Mouse (Mus musculus) frontal cortex, postnatal 25 days (tissue): ENCODE data around the gene Efcab12.
"Not testable (repeated sequence)": the region's sequence is repeated elsewhere in the genome, so short reads cannot be mapped to it uniquely, and the experiment has no call there.

Experiments
- DNase-seq, 2 experiments: peaks; one replicate each; pipeline ENCODE4 v3.0.0; 2022; ENCODE audit warnings: low spot score in 2 of 2

Gene Efcab12

DNA sequence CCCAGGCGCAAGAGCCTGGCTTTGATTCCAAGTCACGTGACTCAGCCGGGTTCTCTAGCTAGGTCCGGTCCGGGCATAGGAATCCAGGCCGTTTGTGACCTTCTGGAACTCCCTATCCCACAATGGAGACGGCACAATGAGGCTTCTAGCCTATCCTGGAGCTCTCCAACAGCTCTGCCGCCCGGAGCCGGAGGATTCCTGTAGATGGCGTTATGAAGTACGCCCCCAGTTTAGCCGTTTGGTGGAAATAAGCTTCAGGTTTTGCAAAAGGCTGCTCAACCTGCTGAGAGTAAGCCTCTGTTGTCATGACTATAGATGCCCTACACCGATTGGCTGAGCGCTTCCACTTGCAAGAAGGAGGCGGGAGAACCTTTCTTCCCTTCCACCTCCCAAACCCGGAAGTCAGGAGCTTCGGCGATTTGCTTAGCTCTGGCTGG is at the start of gene Efcab12:
Gene Efcab12, minus strand, starts transcription at position 252 of the 437 bp plus-strand sequence.
- peak; percentile 40 to 47 for DNase-seq

DNA sequence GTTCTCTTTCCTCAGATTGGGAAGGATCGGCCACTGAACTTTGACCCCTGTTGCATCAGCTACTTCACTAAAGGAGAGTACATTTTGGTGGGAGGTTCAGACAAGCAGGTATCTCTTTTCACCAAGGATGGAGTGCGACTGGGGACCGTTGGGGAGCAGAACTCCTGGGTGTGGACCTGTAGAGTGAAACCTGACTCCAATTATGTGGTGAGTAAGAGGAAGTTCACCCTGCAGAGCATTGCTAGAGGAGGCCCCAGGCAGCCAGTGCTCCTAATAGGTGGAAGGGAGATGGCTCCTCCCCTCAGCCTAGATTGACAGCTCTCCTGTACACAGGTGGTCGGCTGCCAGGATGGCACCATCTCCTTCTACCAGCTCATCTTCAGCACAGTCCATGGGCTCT is 48.7 kb upstream of the Efcab12 start:
- DNase-seq, result no peak

DNA sequence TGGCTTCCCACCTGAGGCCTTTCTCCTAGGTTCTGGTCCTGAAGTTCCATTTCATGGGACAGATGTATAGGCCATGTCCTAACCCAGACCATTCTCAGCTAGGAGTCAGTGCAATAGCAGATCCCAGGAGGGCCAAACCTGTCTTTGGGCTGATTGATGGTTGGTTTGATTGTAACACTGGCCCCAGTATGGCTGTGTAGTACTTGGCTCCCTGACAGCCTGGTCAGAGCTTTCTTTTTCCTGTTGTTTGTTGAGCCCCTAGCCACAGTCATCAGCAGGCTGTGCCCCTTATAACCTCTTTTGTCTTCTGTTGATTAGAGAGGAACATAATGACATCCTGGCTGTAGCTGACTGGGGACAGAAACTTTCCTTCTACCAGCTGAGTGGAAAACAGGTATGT is 45.8 kb upstream of the Efcab12 start:
- DNase-seq, result no peak

GRCm38 (mm10) chr6:115880751-115881150 is 42.5 kb upstream of the Efcab12 start:
- DNase-seq, result no peak

- no peak for DNase-seq
These were observed 41.5 kb upstream of the Efcab12 start for GRCm38 (mm10) chr6:115879736-115880135.

GRCm38 (mm10) chr6:115878694-115879093 is 40.5 kb upstream of the Efcab12 start:
- DNase-seq, result no peak

DNA sequence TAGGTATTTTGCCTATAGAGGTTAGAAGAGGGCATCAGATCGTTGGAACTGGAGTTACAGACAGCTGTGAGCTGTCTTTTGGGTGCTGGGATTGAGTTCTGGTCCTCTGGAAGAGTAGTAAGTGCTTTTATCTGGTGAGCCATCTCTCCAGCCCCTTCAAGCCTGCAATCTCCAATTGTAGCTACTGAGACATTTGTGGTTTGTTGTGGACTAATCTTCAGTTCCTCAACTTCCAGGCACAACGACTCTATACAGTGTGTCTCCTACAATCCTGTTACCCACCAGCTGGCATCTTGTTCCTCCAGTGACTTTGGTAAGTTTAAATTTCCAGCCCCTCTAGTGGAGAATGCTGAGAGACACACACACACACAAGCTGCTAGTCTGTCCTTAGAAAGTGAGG is 39.0 kb upstream of the Efcab12 start:
- no peak for DNase-seq

DNA sequence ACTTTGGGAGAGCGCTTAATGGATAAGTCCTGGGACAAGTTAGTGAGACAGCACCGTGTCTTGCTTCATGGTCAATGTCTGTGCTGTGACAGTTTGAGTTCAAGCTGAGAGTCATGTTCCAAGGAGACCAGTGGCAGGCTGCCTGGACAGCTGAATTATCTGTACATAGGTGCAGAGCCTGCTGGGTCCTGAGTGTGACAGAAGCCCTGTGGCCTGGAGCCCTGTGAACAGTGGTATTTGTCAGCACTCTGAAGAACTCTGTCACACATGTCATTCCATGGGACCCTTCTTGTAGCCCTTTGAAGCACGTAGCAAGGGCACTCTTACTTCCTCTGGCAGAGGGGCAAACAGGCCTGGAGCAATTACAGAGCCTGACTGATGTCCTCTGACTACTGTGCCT is 33.1 kb upstream of the Efcab12 start:
- not testable (repeated sequence) for DNase-seq

GRCm38 (mm10) chr6:115867157-115867556 is 28.9 kb upstream of the Efcab12 start:
- not testable (repeated sequence) for DNase-seq

DNA sequence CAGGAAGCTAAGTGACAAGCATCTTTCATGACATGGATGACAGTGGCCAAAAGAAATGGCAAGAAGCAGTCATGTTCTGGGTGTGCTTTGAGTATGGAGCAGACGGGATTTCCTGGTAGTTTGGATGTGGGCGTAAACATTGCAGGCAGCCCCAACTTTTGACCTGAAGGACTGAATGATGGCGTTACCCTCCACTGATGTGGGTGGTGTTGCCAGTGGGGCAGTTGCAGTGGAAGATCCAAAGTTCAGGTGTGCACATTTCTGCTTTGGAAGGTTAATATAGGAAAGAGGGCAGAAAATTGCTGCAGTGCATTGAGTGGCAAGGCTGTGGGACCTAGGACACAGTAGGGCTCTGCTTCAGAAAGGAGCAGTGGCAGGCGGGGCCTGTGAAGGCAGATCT is 27.0 kb upstream of the Efcab12 start:
- no peak for DNase-seq

- no peak for DNase-seq
These were observed 25.2 kb upstream of the Efcab12 start for GRCm38 (mm10) chr6:115863340-115863841.

DNA sequence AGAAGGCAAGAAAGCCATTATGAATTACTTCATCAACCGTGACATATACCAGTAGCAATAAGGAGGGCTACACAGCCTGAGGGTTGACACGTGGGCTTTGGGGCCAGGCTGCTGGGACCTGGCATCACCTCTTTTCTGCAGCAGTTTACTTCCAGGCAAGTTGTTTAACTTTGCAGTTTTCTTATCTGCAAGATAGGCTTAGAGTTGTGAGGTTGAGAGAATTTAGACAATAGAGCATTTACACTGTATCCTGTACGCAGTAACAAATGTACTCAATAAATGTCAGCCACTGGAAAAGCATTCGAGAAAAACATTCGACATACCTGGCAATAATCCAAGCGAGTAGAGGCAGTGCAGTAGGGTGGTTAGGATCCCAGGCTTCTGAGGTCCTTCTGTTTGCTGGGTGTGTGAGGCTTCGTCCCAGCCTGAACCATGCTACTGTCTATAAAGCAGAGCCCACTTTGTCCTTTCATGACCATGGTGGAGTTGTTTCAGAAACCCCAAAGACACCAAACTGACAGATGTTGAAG is 21.9 kb upstream of the Efcab12 start:
- no peak for DNase-seq

DNA sequence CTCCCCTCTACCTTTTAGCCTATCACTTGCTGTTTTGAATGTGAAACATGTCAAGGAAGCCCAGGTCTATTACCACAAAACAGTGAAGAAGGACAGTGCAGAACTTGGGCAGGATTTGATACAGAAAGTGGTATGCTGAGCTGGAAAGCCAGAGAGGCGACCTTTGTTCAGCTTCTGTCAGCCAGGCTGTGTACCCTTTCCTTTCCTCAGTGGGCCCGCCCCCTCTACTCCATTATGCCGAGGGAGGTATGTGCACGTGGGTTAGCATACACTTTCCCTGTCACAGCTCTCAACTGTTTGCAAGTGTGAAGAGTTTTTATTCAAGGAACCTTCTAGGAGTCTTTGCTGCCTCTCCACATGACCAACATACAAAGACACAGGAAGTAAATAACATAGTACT is 21.0 kb upstream of the Efcab12 start:
- DNase-seq, result no peak

GRCm38 (mm10) chr6:115856361-115856745 is 18.1 kb upstream of the Efcab12 start:
- no peak for DNase-seq

GRCm38 (mm10) chr6:115855733-115856360 is 17.6 kb upstream of the Efcab12 start:
- no peak for DNase-seq

DNA sequence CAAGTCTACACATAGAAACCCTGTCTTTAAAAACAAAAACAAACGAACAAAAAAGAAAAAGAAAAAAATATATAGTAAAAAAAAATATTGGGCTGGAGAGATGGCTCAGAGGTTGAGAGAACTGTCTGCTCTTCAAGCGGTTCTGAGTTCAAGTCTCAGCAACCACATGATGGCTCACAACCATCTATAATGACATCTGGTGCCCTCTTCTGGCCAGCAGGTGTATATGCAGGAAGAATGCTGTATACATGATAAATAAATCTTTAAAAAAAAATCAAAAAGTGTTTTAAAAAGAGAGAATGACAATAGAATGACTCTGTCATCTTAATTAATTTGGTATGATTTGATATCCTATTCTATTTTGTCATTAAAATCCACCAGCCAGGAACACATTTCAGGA is 16.2 kb upstream of the Efcab12 start:
- no peak for DNase-seq

- DNase-seq, result no peak
These were observed 15.8 kb upstream of the Efcab12 start for GRCm38 (mm10) chr6:115853985-115854384.

DNA sequence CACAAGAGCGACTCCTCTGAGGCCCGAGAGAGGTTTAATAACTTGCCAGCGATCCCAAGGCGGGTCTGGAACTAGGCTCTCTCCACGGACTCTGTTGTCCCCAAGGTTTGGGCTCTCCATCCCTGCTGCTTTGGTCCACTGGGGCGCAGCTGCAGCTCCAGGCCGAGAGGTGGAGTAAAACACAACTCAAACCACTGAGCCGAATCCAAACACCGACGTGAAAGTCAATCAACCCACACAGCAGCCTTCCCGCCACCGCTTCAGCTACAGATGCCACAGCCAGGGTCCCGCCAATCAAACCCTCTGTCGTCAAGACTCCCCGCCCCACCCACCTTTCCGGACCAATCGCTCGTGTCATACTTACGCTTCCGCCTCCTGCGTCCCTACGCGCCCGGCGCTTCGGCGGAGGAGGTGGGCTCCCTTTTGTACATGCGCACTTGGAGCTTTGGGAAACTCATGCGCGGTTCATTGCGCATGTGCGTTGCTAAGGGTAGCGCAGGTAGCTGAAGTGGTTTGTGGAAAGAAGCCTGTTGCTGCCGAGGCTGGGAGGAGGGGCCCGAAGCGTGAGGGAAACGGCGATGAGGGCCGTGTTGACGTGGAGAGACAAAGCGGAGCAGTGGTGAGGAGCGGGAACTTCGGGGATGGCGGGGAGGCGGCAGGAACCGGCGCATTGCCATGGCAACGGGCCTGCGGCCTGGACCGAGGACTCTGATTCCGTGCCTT is 15.0 kb upstream of the Efcab12 start, which contains the start of the genes Mbd4 and Ift122:
Gene Mbd4, minus strand, starts transcription at position 281 of the 723 bp plus-strand sequence.
Gene Ift122, plus strand, starts transcription at position 380 of the 723 bp plus-strand sequence.
- DNase-seq, result peak; percentile 93 to 97

DNA sequence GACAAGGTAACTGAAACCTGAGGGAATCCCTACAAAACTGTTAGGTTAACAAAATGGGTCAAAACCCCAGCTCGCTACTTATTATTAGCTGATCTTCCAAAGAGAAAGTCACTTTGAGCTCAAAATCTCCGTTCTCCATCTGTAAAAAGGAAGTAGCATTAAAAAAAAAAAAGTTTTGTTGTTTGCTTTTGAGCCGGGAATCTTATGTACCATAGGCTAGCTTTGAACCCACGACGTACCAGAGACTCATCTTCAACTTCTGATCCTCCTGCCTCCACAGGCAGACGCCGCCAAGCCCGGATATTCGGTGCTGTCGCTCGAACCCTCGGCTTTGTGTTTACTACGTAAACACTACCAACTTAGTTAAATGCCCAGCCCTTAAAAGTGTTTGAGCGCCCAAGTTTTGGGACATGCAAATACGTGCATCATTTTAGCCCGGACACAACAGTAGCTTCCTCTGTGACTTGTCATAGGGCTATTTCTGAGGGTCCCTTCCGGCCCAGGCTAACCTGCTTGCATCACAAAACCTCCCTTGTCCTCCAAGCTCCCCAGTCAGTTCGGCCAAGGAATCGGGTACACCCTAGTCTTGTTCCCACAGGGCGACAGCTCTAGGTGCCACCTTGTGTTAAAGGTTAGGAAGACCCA is 14.4 kb upstream of the Efcab12 start:
- no peak for DNase-seq

DNA sequence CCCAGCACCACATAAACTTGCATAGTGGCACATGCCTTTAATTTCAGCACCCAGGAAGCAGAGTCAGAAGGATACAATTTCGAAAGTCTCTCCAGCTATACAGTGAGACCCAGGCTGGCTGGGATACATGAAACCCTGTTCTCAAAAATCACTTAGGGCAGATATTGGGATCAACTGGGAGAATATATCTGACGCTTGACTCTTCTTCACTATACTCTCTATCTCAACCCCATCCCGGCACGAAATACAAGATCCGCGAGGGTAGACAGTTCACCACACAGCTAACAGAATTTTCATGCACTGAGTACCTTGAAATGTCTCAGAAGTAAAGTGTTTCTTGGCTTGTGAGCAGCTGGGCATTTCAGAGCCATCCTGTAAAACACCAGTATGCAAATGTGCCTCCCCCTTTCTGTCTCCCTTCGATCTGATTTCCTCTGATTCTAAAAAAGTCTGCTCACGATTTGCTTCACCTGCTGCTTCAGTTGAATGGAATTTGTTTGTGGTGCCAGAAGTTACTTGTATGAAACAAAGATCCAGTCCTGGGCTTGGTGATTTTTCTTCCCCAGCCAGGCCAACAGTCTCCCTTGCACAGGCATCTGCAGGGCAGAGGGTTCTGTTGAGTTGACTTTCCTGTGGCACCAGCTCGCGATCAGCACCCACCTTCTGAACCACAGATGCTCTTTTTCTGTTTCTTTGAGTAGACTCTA is 10.5 kb upstream of the Efcab12 start:
- no peak for DNase-seq

GRCm38 (mm10) chr6:115846640-115847411 is 8.6 kb upstream of the Efcab12 start:
- peak; percentile 41 to 47 for DNase-seq
